Mouse (Mus musculus) intestine, postnatal 0 days (tissue): ENCODE results near the gene Spag8. TPM values are rescaled to one million over a fixed set of nuclear protein-coding genes. Genes with fewer than 3 reads are reported as not detected.

Source experiments
- ATAC-seq: fragments of 200-750 bp; cut with Nextera tagmentation; 2 replicates; pipeline ENCODE4 v1.8.0; 2017; ENCODE audit warnings: mild to moderate bottlenecking, moderate TSS enrichment, moderate library complexity
- H3K27ac ChIP-seq: fragments of 300-500 bp; sonication (generic); 2 replicates; pipeline ENCODE4 v1.5.1; 2014; ENCODE audit warnings: mild to moderate bottlenecking, low read depth, low read length, moderate library complexity
- H3K27me3 ChIP-seq: fragments of 300-500 bp; sonication (generic); replicated peaks from 2 replicates; pipeline ENCODE4 v1.6.1; 2014; ENCODE audit warnings: low read length, mixed read lengths; ENCODE audit not compliant: control insufficient read depth, insufficient read depth
- H3K36me3 ChIP-seq: fragments of 300-500 bp; sonication (generic); 2 replicates; pipeline ENCODE4 v1.6.1; 2014; ENCODE audit warnings: mild to moderate bottlenecking, moderate library complexity; ENCODE audit not compliant: control insufficient read depth, insufficient read depth
- H3K4me1 ChIP-seq: fragments of 300-500 bp; sonication (generic); replicated peaks from 2 replicates; pipeline ENCODE4 v1.6.1; 2014; ENCODE audit warnings: antibody characterized with exemption, low read length, mixed read lengths; ENCODE audit not compliant: control insufficient read depth, insufficient read depth
- H3K4me2 ChIP-seq: fragments of 300-500 bp; sonication (generic); replicated peaks from 2 replicates; pipeline ENCODE4 v1.6.1; 2014; ENCODE audit warnings: low read depth, mild to moderate bottlenecking, moderate library complexity
- H3K4me3 ChIP-seq: fragments of 300-500 bp; sonication (generic); 2 replicates; pipeline ENCODE4 v1.5.1; 2014; ENCODE audit warnings: low read depth, low read length
- H3K9ac ChIP-seq: fragments of 300-500 bp; sonication (generic); 2 replicates; pipeline ENCODE4 v1.6.1; 2014; ENCODE audit warnings: mild to moderate bottlenecking, low read depth, low read length
- H3K9me3 ChIP-seq: fragments of 300-500 bp; sonication (generic); 2 replicates; pipeline ENCODE4 v1.6.1; 2016; ENCODE audit warnings: mixed run types; ENCODE audit not compliant: control insufficient read depth
- CTCF ChIP-seq: sonication (generic); IDR thresholded peaks from 2 replicates; pipeline ENCODE4 v1.5.1; 2016; ENCODE audit warnings: low read depth, mild to moderate bottlenecking, control low read depth, antibody characterized with exemption, moderate library complexity
- WGBS: fragments of 180-500 bp; shearing (Covaris S2); extraction: QIAGEN DNeasy Blood & Tissue Kit; methylation state at CpG from one replicate; pipeline ENCODE4 v1.1.7; 2014; 5-methylcytosine and 5-hydroxymethylcytosine counted together
- microRNA-seq: library from miRNA; unstranded; fragments of <30 nt; microRNA quantifications from one replicate; pipeline ENCODE4, GENCODE M21; 2016
- polyA plus RNA-seq: library from polyadenylated mRNA; unstranded; fragments of >200 nt; fragmentation: Nextera tagmentation; extraction: Ambion mirVana; gene quantifications from 2 replicates; pipeline ENCODE4 v1.2.1, GENCODE M21; 2015

The Spag8 gene
- polyA plus RNA-seq, 1 experiment from 2014 or later: 0.08 TPM

- no peak for ATAC-seq
- no peaks in the 10 kb centered on the region for H3K9me3 ChIP-seq
- no peak overlapping the region for H3K9ac ChIP-seq
- no peaks in the 10 kb centered on the region for H3K27me3 ChIP-seq
- no peak overlapping the region for H3K27ac ChIP-seq
- WGBS: 51% methylated on average over 9 of the region's 9 CpGs
- no peaks in the 10 kb centered on the region for H3K4me1 ChIP-seq
- no peaks in the 10 kb centered on the region for H3K36me3 ChIP-seq
- H3K4me2 ChIP-seq: no peak overlapping the region
- TF ChIP-seq CTCF: no peak
- no peak overlapping the region for H3K4me3 ChIP-seq
These were observed 48.4 kb downstream of the Spag8 start for GRCm38 (mm10) chr4:43604751-43605685.

DNA sequence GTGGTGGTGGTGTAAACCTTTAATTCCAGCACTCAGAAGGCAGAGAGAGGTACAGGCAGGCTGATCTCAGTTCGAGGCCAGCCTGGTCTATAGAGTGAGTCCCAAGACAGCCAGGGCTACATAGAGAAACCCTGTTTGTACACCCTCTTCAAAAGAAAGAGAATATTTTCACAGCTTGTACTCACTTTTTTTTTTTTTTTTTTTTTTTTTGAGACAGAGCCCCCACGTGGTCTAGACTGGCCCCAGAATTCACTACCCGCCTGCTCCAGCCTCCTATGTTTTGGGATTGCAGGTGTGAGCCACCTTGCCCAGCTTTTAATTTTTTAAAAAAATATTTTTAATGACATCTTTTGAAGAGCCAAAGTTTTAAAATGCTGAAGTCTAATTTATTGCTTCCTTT lies 49.3 kb downstream of the Spag8 start:
- no peaks in the 10 kb centered on the region for H3K36me3 ChIP-seq
- H3K9ac ChIP-seq: no peak overlapping the region
- no peak overlapping the region for H3K27ac ChIP-seq
- TF ChIP-seq CTCF: no peak
- no peaks in the 10 kb centered on the region for H3K9me3 ChIP-seq
- no peaks in the 10 kb centered on the region for H3K4me1 ChIP-seq
- H3K4me2 ChIP-seq: no peak overlapping the region
- 70% methylated on average over 3 of the region's 3 CpGs for WGBS
- H3K27me3 ChIP-seq: no peaks in the 10 kb centered on the region
- no peak overlapping the region for H3K4me3 ChIP-seq
- no peak for ATAC-seq

Small RNAs within 50 kb of the gene (microRNA-seq; reads per million reads assigned to microRNA genes)
- not detected for gene Gm25262

Other genes starting within 250 kb of the Spag8 start
- 0.16 TPM in 1 of 2 replicates, not detected in the other for gene Fam166b, start 224.5 kb downstream of the Spag8 start, polyA plus RNA-seq
- gene Tesk1, start 211.7 kb downstream of the Spag8 start, polyA plus RNA-seq: 4.6 and 4.7 TPM in 2 replicates
- 3.2 and 3.7 TPM in 2 replicates for gene Cd72, start 199.0 kb downstream of the Spag8 start, polyA plus RNA-seq
- gene Sit1, start 169.9 kb downstream of the Spag8 start, polyA plus RNA-seq: not detected in 2 replicates
- 79.8 and 83.1 TPM in 2 replicates for gene Ccdc107, start 160.7 kb downstream of the Spag8 start, polyA plus RNA-seq
- 10.3 and 12.3 TPM in 2 replicates for gene Arhgef39, start 153.9 kb downstream of the Spag8 start, polyA plus RNA-seq
- gene Car9, start 146.6 kb downstream of the Spag8 start, polyA plus RNA-seq: 4.8 and 5.4 TPM in 2 replicates
- 928 and 1,046 TPM in 2 replicates for gene Tpm2, start 129.8 kb downstream of the Spag8 start, polyA plus RNA-seq
- 102 and 114 TPM in 2 replicates for gene Creb3, start 91.3 kb downstream of the Spag8 start, polyA plus RNA-seq
- gene Tln1, start 90.9 kb downstream of the Spag8 start, polyA plus RNA-seq: 41.6 and 47.7 TPM in 2 replicates
- 11.3 and 13.0 TPM in 2 replicates for gene Rgp1, start 74.9 kb downstream of the Spag8 start, polyA plus RNA-seq
- 5.2 and 5.3 TPM in 2 replicates for gene Gba2, start 74.7 kb downstream of the Spag8 start, polyA plus RNA-seq
- gene Msmp, start 69.1 kb downstream of the Spag8 start, polyA plus RNA-seq: not detected in 2 replicates
- 3.5 and 4.1 TPM in 2 replicates for gene Npr2, start 21.7 kb downstream of the Spag8 start, polyA plus RNA-seq
- 270 and 305 TPM in 2 replicates for gene Hint2, start 2.9 kb upstream of the Spag8 start, polyA plus RNA-seq
- 1.6 and 1.9 TPM in 2 replicates for gene Tmem8b, start 15.4 kb upstream of the Spag8 start, polyA plus RNA-seq
- 6.0 and 6.7 TPM in 2 replicates for gene Fam221b, start 15.6 kb upstream of the Spag8 start, polyA plus RNA-seq
- not detected in 2 replicates for gene Olfr70, start 47.2 kb upstream of the Spag8 start, polyA plus RNA-seq
- not detected in 2 replicates for gene Olfr71, start 56.7 kb upstream of the Spag8 start, polyA plus RNA-seq
- gene Hrct1, start 73.6 kb upstream of the Spag8 start, polyA plus RNA-seq: 1.6 and 2.1 TPM in 2 replicates
- 0.47 and 0.51 TPM in 2 replicates for gene Spaar, start 76.4 kb upstream of the Spag8 start, polyA plus RNA-seq
- not detected in 2 replicates for gene Olfr159, start 117.4 kb upstream of the Spag8 start, polyA plus RNA-seq
- gene Olfr156, start 170.3 kb upstream of the Spag8 start, polyA plus RNA-seq: not detected in 2 replicates
- not detected in 2 replicates for gene Olfr157, start 186.6 kb upstream of the Spag8 start, polyA plus RNA-seq
- gene Olfr155, start 198.0 kb upstream of the Spag8 start, polyA plus RNA-seq: not detected in 2 replicates
- gene Reck, start 221.9 kb upstream of the Spag8 start, polyA plus RNA-seq: 5.7 and 5.9 TPM in 2 replicates